22 mouse cellular contexts compared by ENCODE assay signal in genomic region chr11:52886559-52887303, GRCm38 (mm10).
A peak's percentile ranks its signal among the peaks of the same experiment; 100 is the strongest.
DNase-seq lines count a peak whose midpoint lies in the region; ATAC-seq and TF ChIP-seq lines count a peak whose summit lies in the region.
"Had no signal": no experiment of that assay in that cellular context is flagged by ENCODE, and none has a peak within 500 bp of the region (broad histone marks: within the 10 kb centered on the region; RNA-seq: fewer than 3 reads in every experiment).

No protein-coding gene starts in this region.

- H3K36me3 ChIP-seq in lung, postnatal 0 days (ENCODE audit: insufficient read depth, low read length), result no peaks in the 10 kb centered on the region
- no peaks in the 10 kb centered on the region for H3K36me3 ChIP-seq in forebrain, embryonic 14.5 days (ENCODE audit: control insufficient read depth, insufficient read depth, low read length)
- no peaks in the 10 kb centered on the region for H3K36me3 ChIP-seq in limb, embryonic 10.5 days
- H3K36me3 ChIP-seq: neural tube, embryonic 15.5 days had no signal

- TF ChIP-seq POLR2A in lung, adult 2 months (IDR thresholded peaks at IDR 0.05; ENCODE audit: borderline replicate concordance, extremely low read depth, low read depth, low read length), result no peak

- H3K9ac ChIP-seq in lung, postnatal 0 days (replicated peaks; ENCODE audit: low read depth), result no peak overlapping the region
- H3K9ac ChIP-seq in forebrain, embryonic 14.5 days (ENCODE audit: low read length), result no peak overlapping the region
- H3K9ac ChIP-seq: neural tube, embryonic 15.5 days had no signal

- no peak overlapping the region for H3K4me3 ChIP-seq in lung, postnatal 0 days (ENCODE audit: low read depth, low read length)
- H3K4me3 ChIP-seq in lung, adult 2 months (replicated peaks; ENCODE audit: extremely low read depth, low read depth, low read length), result no peak overlapping the region
- no peak overlapping the region for H3K4me3 ChIP-seq in forebrain, embryonic 14.5 days (ENCODE audit: low read depth, low read length)
- H3K4me3 ChIP-seq in limb, embryonic 10.5 days, result no peak overlapping the region
- H3K4me3 ChIP-seq: layer of hippocampus, adult 2 months; myocyte; neural tube, embryonic 15.5 days had no signal

- 12% methylated on average over 6 of the region's 6 CpGs for WGBS in lung, postnatal 0 days
- WGBS in lung, adult 2 months, result 21% methylated on average over 6 of the region's 6 CpGs
- 13% methylated on average over 6 of the region's 6 CpGs for WGBS in forebrain, embryonic 14.5 days
- 13% methylated on average over 6 of the region's 6 CpGs for WGBS in limb, embryonic 10.5 days

- no peak for ATAC-seq in lung, postnatal 0 days
- no peak for ATAC-seq in forebrain, embryonic 14.5 days
- ATAC-seq: hindbrain, embryonic 16.5 days had no signal

- no peaks in the 10 kb centered on the region for H3K9me3 ChIP-seq in lung, postnatal 0 days (ENCODE audit: low read length)
- H3K9me3 ChIP-seq in forebrain, embryonic 14.5 days (replicated peaks; ENCODE audit: control insufficient read depth, low read length), result no peaks in the 10 kb centered on the region
- H3K9me3 ChIP-seq in limb, embryonic 10.5 days (replicated peaks), result no peaks in the 10 kb centered on the region
- H3K9me3 ChIP-seq: neural tube, embryonic 15.5 days had no signal

- no peaks in the 10 kb centered on the region for H3K27me3 ChIP-seq in lung, postnatal 0 days (replicated peaks; ENCODE audit: insufficient read depth, low read length)
- no peaks in the 10 kb centered on the region for H3K27me3 ChIP-seq in forebrain, embryonic 14.5 days (replicated peaks; ENCODE audit: control insufficient read depth, insufficient read depth, low read length)
- 0 out of 2 replicates have a peak, but pooled peaks cover 3% of the 10 kb centered on the region for H3K27me3 ChIP-seq in limb, embryonic 10.5 days (ENCODE audit: low read depth, poor library complexity, severe bottlenecking)
- H3K27me3 ChIP-seq: neural tube, embryonic 15.5 days had no signal

- H3K4me2 ChIP-seq in lung, postnatal 0 days (replicated peaks; ENCODE audit: low read depth, low read length), result no peak overlapping the region
- H3K4me2 ChIP-seq in forebrain, embryonic 14.5 days (ENCODE audit: low read length), result no peak overlapping the region
- H3K4me2 ChIP-seq: neural tube, embryonic 15.5 days had no signal

- no peak for TF ChIP-seq EP300 in lung, postnatal 0 days (IDR thresholded peaks at IDR 0.05)

- no peaks in the 10 kb centered on the region for H3K4me1 ChIP-seq in lung, postnatal 0 days (ENCODE audit: insufficient read depth, low read depth, low read length)
- no peaks in the 10 kb centered on the region for H3K4me1 ChIP-seq in lung, adult 2 months (ENCODE audit: control insufficient read depth, insufficient read depth, low read length)
- H3K4me1 ChIP-seq in forebrain, embryonic 14.5 days (ENCODE audit: control insufficient read depth, insufficient read depth, low read length), result no peaks in the 10 kb centered on the region
- H3K4me1 ChIP-seq in limb, embryonic 10.5 days, result peaks cover 16% of the 10 kb centered on the region

- DNase-seq in lung, postnatal 0 days (ENCODE audit: low spot score), result peak; percentile 7
- no peak for DNase-seq in lung, adult 2 months
- DNase-seq in ES-CJ7 (ENCODE audit: low read depth, low spot score), result peak; percentile 20
- peak; percentile 3 for DNase-seq in induced T-regulatory cell, adult 2 months (ENCODE audit: low read depth)
- DNase-seq in thymus, postnatal 14 days, result peak; percentile 83
- no peak for DNase-seq in ovary, postnatal 10 days (ENCODE audit: low spot score)
- DNase-seq in forebrain, embryonic 14.5 days (ENCODE audit: low spot score), result no peak
- DNase-seq in limb, embryonic 10.5 days (ENCODE audit: low spot score), result no peak
- DNase-seq: adrenal gland, adult 2 months; B cell, adult 2 months; cerebellum, adult 9-11 months; heart, adult 18-20 months; heart, postnatal 4 days; kidney, adult 11 months; liver; lung, postnatal 14 days; midbrain, embryonic 14.5 days had no signal

- no peak for TF ChIP-seq CTCF in lung, postnatal 0 days (IDR thresholded peaks at IDR 0.05)
- TF ChIP-seq CTCF in lung, adult 2 months (IDR thresholded peaks at IDR 0.05; ENCODE audit: insufficient read depth, low read length), result no peak

- H3K27ac ChIP-seq in lung, postnatal 0 days (ENCODE audit: low read length), result no peak overlapping the region
- no peak overlapping the region for H3K27ac ChIP-seq in forebrain, embryonic 14.5 days (ENCODE audit: low read depth, low read length)
- H3K27ac ChIP-seq in limb, embryonic 10.5 days, result no peak overlapping the region
- H3K27ac ChIP-seq: kidney, postnatal 0 days; layer of hippocampus, adult 2 months; neural tube, embryonic 15.5 days had no signal

Comparison
In these comparisons a context has a peak if more than half of its experiments do, and no peak if none do; other contexts are left out.
1. DNase-seq: peak in lung, postnatal 0 days (single experiment), ES-CJ7 (single experiment), induced T-regulatory cell, adult 2 months (single experiment) and thymus, postnatal 14 days (single experiment); none in lung, adult 2 months (single experiment), ovary, postnatal 10 days (single experiment), forebrain, embryonic 14.5 days (single experiment) and limb, embryonic 10.5 days (single experiment).